Mouse (Mus musculus) heart, adult 2 months (tissue): Measurements from ENCODE around the gene Slc24a3.

Source experiments
- CTCF ChIP-seq: fragments of 200-600 bp; IDR thresholded peaks from 2 replicates; pipeline ENCODE4 v1.8.1; 2022; ENCODE audit warnings: antibody characterized with exemption, mild to moderate bottlenecking, moderate library complexity
- EP300 ChIP-seq: fragments of 200-500 bp; IDR thresholded peaks from 2 replicates; pipeline ENCODE4 v1.6.1; 2011; ENCODE audit warnings: low read depth, low read length, control low read depth; ENCODE audit not compliant: insufficient read depth
- POLR2A ChIP-seq: fragments of 200-500 bp; IDR thresholded peaks from 2 replicates; pipeline ENCODE4 v1.6.1; 2011; ENCODE audit warnings: mild to moderate bottlenecking, low read depth, low read length, control low read depth; ENCODE audit not compliant: insufficient read depth

GRCm38 (mm10) chr2:145321755-145322154 is 154.2 kb downstream of the Slc24a3 start:
- TF ChIP-seq CTCF = no peak
- no peak for TF ChIP-seq POLR2A
- TF ChIP-seq EP300 = no peak
